Comparison of ENCODE assay signal across 9 mouse cellular contexts in the genomic region with DNA sequence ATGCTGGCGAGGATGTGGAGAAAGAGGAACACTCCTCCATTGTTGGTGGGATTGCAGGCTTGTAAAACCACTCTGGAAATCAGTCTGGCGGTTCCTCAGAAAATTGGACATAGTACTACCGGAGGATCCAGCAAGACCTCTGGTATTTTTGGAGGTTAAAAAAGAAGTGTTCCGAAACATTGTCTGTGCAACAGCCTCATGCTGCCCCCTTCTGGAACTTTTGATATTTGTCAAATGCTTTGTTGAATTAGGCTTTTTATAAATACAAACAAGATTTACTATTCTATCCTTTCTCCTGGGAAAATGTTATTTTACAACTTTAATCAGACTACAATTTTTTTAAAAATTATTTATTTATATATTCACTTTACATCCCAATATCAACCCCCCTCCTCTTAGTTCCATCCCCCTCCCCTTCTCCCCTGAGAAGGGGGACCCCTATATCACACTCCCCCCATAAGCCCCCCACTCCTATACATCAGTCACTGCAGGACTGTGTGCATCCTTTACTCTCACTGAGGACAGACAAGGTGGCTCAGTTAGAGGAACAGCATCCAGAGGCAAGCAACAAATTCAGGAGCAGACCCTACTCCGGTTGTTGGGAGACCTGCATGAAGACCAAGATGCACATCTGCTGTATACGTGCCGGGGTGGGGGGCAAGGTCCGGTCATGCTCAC. TPM values are rescaled to one million over a fixed set of nuclear protein-coding genes. Genes with fewer than 3 reads are reported as not detected.
DNase-seq lines count a peak whose midpoint lies in the region; ATAC-seq lines count a peak whose summit lies in the region.
"Had no signal": no experiment of that assay in that cellular context is flagged by ENCODE, and none has a peak within 500 bp of the region (broad histone marks: within the 10 kb centered on the region; RNA-seq: fewer than 3 reads in every experiment).

No protein-coding gene starts in this region.

- H3K4me2 ChIP-seq in midbrain, embryonic 12.5 days (replicated peaks), result no peak overlapping the region
- H3K4me2 ChIP-seq in midbrain, embryonic 16.5 days (ENCODE audit: low read length), result no peak overlapping the region
- H3K4me2 ChIP-seq: heart, embryonic 15.5 days had no signal

- ATAC-seq in midbrain, embryonic 12.5 days (ENCODE audit: low FRiP score, low read depth), result peak; percentile 58; the same call in 1 of the 2 replicates
- no peak for ATAC-seq in midbrain, embryonic 16.5 days

- no peaks in the 10 kb centered on the region for H3K27me3 ChIP-seq in midbrain, embryonic 12.5 days
- H3K27me3 ChIP-seq in midbrain, embryonic 16.5 days (ENCODE audit: control insufficient read depth, insufficient read depth, low read depth, low read length), result no peaks in the 10 kb centered on the region
- H3K27me3 ChIP-seq: heart, embryonic 15.5 days had no signal

- H3K4me3 ChIP-seq in midbrain, embryonic 12.5 days, result no peak overlapping the region
- H3K4me3 ChIP-seq in midbrain, embryonic 16.5 days (ENCODE audit: low read depth, low read length), result no peak overlapping the region
- H3K4me3 ChIP-seq: heart, embryonic 15.5 days had no signal

- peak; percentile 9 for DNase-seq in gastrocnemius, adult 18-20 months (ENCODE audit: low spot score)
- DNase-seq in gastrocnemius, postnatal 10 days, result no peak
- peak; percentile 86 for DNase-seq in cerebellum, adult 9-10 months
- peak; percentile 44 for DNase-seq in lung, postnatal 14 days
- DNase-seq in urinary bladder, adult 18-20 months (ENCODE audit: low spot score in 2 of 2), result no peak
- no peak for DNase-seq in natural killer cell, adult 2 months (ENCODE audit: low spot score in 2 of 2)

- H3K36me3 ChIP-seq in midbrain, embryonic 12.5 days, result no peaks in the 10 kb centered on the region
- no peaks in the 10 kb centered on the region for H3K36me3 ChIP-seq in midbrain, embryonic 16.5 days (ENCODE audit: control insufficient read depth, insufficient read depth, low read length)
- H3K36me3 ChIP-seq: heart, embryonic 15.5 days had no signal

- H3K9me3 ChIP-seq in midbrain, embryonic 12.5 days, result no peaks in the 10 kb centered on the region
- no peaks in the 10 kb centered on the region for H3K9me3 ChIP-seq in midbrain, embryonic 16.5 days (replicated peaks; ENCODE audit: control insufficient read depth, low read length, poor library complexity, severe bottlenecking)
- H3K9me3 ChIP-seq: heart, embryonic 15.5 days had no signal

- H3K9ac ChIP-seq in midbrain, embryonic 12.5 days (replicated peaks), result no peak overlapping the region
- no peak overlapping the region for H3K9ac ChIP-seq in midbrain, embryonic 16.5 days (ENCODE audit: low read depth, low read length)
- H3K9ac ChIP-seq: heart, embryonic 15.5 days had no signal

- H3K4me1 ChIP-seq in midbrain, embryonic 12.5 days, result no peaks in the 10 kb centered on the region
- no peaks in the 10 kb centered on the region for H3K4me1 ChIP-seq in midbrain, embryonic 16.5 days (ENCODE audit: control insufficient read depth, insufficient read depth, low read length)

- 77% methylated on average over 7 of the region's 8 CpGs for WGBS in midbrain, embryonic 12.5 days
- WGBS in midbrain, embryonic 16.5 days, result 80% methylated on average over 7 of the region's 8 CpGs

- no peak overlapping the region for H3K27ac ChIP-seq in midbrain, embryonic 12.5 days (replicated peaks)
- no peak overlapping the region for H3K27ac ChIP-seq in midbrain, embryonic 16.5 days (ENCODE audit: low read length)
- H3K27ac ChIP-seq: heart, embryonic 15.5 days had no signal

RNA-seq across cellular contexts. Expression of gene Sptssb, which starts 38.3 kb away (rescaled TPM):
- total RNA-seq in gastrocnemius, adult 18-20 months (2021), result not detected
- not detected for total RNA-seq in gastrocnemius, postnatal 10 days (2021)
- polyA plus RNA-seq in midbrain, embryonic 12.5 days (2016; fragmentation: Nextera tagmentation; extraction: Ambion mirVana), result 0.17 and 0.24 TPM in 2 replicates
- polyA plus RNA-seq in midbrain, embryonic 16.5 days (2015; fragmentation: Nextera tagmentation; extraction: Ambion mirVana), result 0.37 and 1.2 TPM in 2 replicates

Comparison
In these comparisons a context has a peak if more than half of its experiments do, and no peak if none do; other contexts are left out.
1. DNase-seq: peak in gastrocnemius, adult 18-20 months (single experiment), cerebellum, adult 9-10 months (single experiment) and lung, postnatal 14 days (single experiment); none in gastrocnemius, postnatal 10 days (single experiment), urinary bladder, adult 18-20 months (0 of 2) and natural killer cell, adult 2 months (0 of 2).